Mouse (Mus musculus) limb, embryonic 15.5 days (tissue): ENCODE data around the gene Tlx1. TPM values are rescaled to one million over a fixed set of nuclear protein-coding genes. Genes with fewer than 3 reads are reported as not detected.

ENCODE experiments used
- ATAC-seq: fragments of 200-750 bp; cut with Nextera tagmentation; 2 replicates; pipeline ENCODE4 v1.8.0; 2017; ENCODE audit warnings: low read depth, moderate TSS enrichment; ENCODE audit not compliant: insufficient number of reproducible peaks, low FRiP score, low TSS enrichment
- H3K27ac ChIP-seq: fragments of 300-500 bp; sonication (generic); 2 replicates; pipeline ENCODE4 v1.5.1; 2015; ENCODE audit warnings: moderate library complexity, mild to moderate bottlenecking, inconsistent platforms
- H3K27me3 ChIP-seq: fragments of 300-500 bp; sonication (generic); 2 replicates; pipeline ENCODE4 v1.6.1; 2015; ENCODE audit warnings: inconsistent platforms
- H3K36me3 ChIP-seq: fragments of 300-500 bp; sonication (generic); 2 replicates; pipeline ENCODE4 v1.6.1; 2015; ENCODE audit warnings: inconsistent platforms
- H3K4me1 ChIP-seq: fragments of 300-500 bp; sonication (generic); 2 replicates; pipeline ENCODE4 v1.6.1; 2015; ENCODE audit warnings: inconsistent platforms
- H3K4me2 ChIP-seq: fragments of 300-500 bp; sonication (generic); 2 replicates; pipeline ENCODE4 v1.6.1; 2015; ENCODE audit warnings: mild to moderate bottlenecking, inconsistent platforms
- H3K4me3 ChIP-seq: fragments of 300-500 bp; sonication (generic); 2 replicates; pipeline ENCODE4 v1.5.1; 2015; ENCODE audit warnings: mild to moderate bottlenecking, inconsistent platforms
- H3K9ac ChIP-seq: fragments of 300-500 bp; sonication (generic); 2 replicates; pipeline ENCODE4 v1.6.1; 2015; ENCODE audit warnings: inconsistent platforms
- H3K9me3 ChIP-seq: fragments of 300-500 bp; sonication (generic); 2 replicates; pipeline ENCODE4 v1.6.1; 2016; ENCODE audit warnings: inconsistent platforms
- WGBS: fragments of 180-500 bp; shearing (Covaris S2); methylation state at CpG from one replicate; pipeline ENCODE4 v1.1.7; 2015; 5-methylcytosine and 5-hydroxymethylcytosine counted together
- polyA plus RNA-seq: library from polyadenylated mRNA; unstranded; fragments of >200 nt; fragmentation: Nextera tagmentation; extraction: Ambion mirVana; gene quantifications from 2 replicates; pipeline ENCODE4 v1.2.1, GENCODE M21; 2015

The Tlx1 gene
- polyA plus RNA-seq, 1 experiment from 2014 or later: 0.88 TPM

DNA sequence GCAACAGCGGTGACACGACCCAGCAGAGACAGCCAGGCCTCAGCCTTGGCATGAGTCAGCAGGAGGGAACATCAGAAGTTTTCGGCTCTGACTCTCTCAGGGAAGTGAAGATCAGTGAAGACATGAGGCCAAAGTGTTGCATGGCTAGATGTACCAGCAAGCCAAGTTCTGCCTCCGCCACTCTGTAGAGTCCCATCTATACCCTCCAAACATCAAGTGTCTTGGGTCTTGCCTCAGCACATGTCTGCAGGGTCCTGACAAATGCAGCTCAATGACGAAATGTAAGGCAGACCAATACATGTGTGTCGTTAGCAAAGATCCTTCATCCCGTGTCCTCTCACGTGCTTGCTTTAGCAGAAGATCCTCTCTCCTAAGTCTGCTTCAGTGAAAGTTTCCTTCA, 46.5 kb downstream of the Tlx1 start:
- Histone ChIP-seq H3K9me3 (0 out of 2 replicates have a peak, but pooled peaks cover 6% of the 10 kb centered on the region), H3K9ac (no peak overlapping the region), H3K36me3 (no peaks in the 10 kb centered on the region), H3K27ac (no peak overlapping the region), H3K4me2 (no peak overlapping the region), H3K4me3 (no peak overlapping the region), H3K27me3 (no peaks in the 10 kb centered on the region), H3K4me1 (no peaks in the 10 kb centered on the region)
- ATAC-seq: no peak
- WGBS: 87% methylated on average over 8 of the region's 8 CpGs

DNA sequence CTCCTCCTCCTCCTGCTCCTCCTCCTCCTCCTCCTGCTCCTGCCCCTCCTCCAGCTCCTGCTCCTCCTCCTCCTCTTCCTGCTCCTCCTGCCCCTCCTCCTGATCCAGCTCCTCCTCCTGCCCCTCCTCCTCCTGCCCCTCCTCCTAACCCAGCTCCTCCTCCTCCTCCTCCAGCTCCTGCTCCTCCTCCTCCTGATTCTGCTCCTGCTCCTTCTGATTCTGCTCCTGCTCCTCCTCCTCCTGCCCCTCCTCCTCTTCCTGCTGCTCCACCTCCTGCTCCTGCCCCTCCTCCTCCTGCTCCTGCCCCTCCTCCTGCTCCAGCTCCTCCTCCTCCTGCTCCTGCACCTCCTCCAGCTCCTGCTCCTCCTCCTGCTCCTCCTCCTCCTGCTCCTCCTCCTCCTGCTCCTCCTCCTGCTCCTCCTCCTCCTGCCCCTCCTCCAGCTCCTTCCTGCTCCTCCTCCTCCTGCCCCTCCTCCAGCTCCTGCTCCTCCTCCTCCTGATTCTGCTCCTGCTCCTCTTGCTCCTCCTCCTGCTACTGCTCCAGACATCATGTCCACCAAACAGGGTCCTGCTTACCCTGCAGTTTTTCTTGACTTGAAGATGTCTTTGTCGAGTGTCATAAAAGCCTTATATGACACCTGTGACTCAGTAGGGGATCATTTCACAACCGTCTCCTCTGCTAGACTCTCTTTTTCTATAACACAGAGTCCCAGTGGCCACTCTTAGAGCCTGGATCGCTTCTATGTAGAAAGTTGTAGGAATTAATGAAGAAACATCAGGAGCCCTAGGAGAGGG, 55.0 kb downstream of the Tlx1 start:
- H3K4me1 ChIP-seq: peaks cover 12% of the 10 kb centered on the region
- H3K27me3 ChIP-seq: peaks cover 6% of the 10 kb centered on the region; the same call in 1 of the 2 replicates
- H3K4me3 ChIP-seq: no peak overlapping the region
- H3K9ac ChIP-seq: no peak overlapping the region
- no peaks in the 10 kb centered on the region for H3K9me3 ChIP-seq
- no peaks in the 10 kb centered on the region for H3K36me3 ChIP-seq
- no peak overlapping the region for H3K27ac ChIP-seq
- no peak overlapping the region for H3K4me2 ChIP-seq
- ATAC-seq: no peak
- WGBS: 63% methylated on average over 3 of the region's 3 CpGs

Other genes with a start within 250 kb of the Tlx1 start
- 29.1 and 29.2 TPM in 2 replicates for gene Slf2, start 219.5 kb upstream of the Tlx1 start, polyA plus RNA-seq
- gene Sema4g, start 161.6 kb upstream of the Tlx1 start, polyA plus RNA-seq: 3.8 and 4.9 TPM in 2 replicates
- 19.6 and 19.8 TPM in 2 replicates for gene Twnk, start 145.0 kb upstream of the Tlx1 start, polyA plus RNA-seq
- 62.5 and 65.1 TPM in 2 replicates for gene Mrpl43, start 144.2 kb upstream of the Tlx1 start, polyA plus RNA-seq
- 66.8 and 68.3 TPM in 2 replicates for gene Lzts2, start 136.3 kb upstream of the Tlx1 start, polyA plus RNA-seq
- 0.16 and 0.37 TPM in 2 replicates for gene Pdzd7, start 105.0 kb upstream of the Tlx1 start, polyA plus RNA-seq
- gene Sfxn3, start 103.2 kb upstream of the Tlx1 start, polyA plus RNA-seq: 33.8 and 36.9 TPM in 2 replicates
- 38.5 and 60.8 TPM in 2 replicates for gene Kazald1, start 75.4 kb upstream of the Tlx1 start, polyA plus RNA-seq
- 0.64 and 1.5 TPM in 2 replicates for gene Lbx1, start 85.1 kb downstream of the Tlx1 start, polyA plus RNA-seq
- 40.6 and 42.1 TPM in 2 replicates for gene Btrc, start 213.1 kb downstream of the Tlx1 start, polyA plus RNA-seq